Mouse (Mus musculus) MEL (cell line): ENCODE measurements at regions not wholly inside any gene's neighbourhood (a gene's known extent, or its start where the extent isn't known, plus 50 kb on each side); places are given as distances from the start of the nearest gene placed in this dataset.

ENCODE experiments used
- DNase-seq: peaks from one replicate; pipeline ENCODE4 v3.0.0; 2011; ENCODE audit warnings: low read depth, low spot score
- H3K27ac ChIP-seq: 2 replicates; pipeline ENCODE4 v1.5.1; 2012; ENCODE audit warnings: low read depth, mild to moderate bottlenecking, control low read depth, low read length, moderate library complexity; ENCODE audit not compliant: control insufficient read depth
- H3K27me3 ChIP-seq, 2 experiments: fragments of 150-350 bp in 1 of 2; sonication (generic) in 1 of 2; 2 replicates each; pipeline ENCODE4 v1.6.1; 2012; ENCODE audit warnings: low read length in 2 of 2, mild to moderate bottlenecking in 2 of 2, improper control_type of control experiment in 1 of 2, moderate library complexity in 1 of 2; ENCODE audit not compliant: insufficient read depth in 2 of 2, control insufficient read depth in 1 of 2
- H3K36me3 ChIP-seq, 2 experiments: 2 replicates each; pipeline ENCODE4 v1.6.1; 2012 to 2014; ENCODE audit warnings: low read length in 2 of 2, improper control_type of control experiment in 1 of 2, inconsistent platforms in 1 of 2, mild to moderate bottlenecking in 1 of 2; ENCODE audit not compliant: insufficient read depth in 2 of 2, control insufficient read depth in 1 of 2
- H3K4me1 ChIP-seq, 2 experiments: fragments of 150-350 bp in 1 of 2; sonication (generic) in 1 of 2; 2 replicates each; pipeline ENCODE4 v1.6.1; 2012; ENCODE audit warnings: low read length in 2 of 2, improper control_type of control experiment in 1 of 2, mild to moderate bottlenecking in 1 of 2; ENCODE audit not compliant: insufficient read depth in 2 of 2, control insufficient read depth in 1 of 2
- H3K4me3 ChIP-seq, 2 experiments: fragments of 150-350 bp in 1 of 2; sonication (generic) in 1 of 2; 2 replicates each; pipeline ENCODE4 v1.5.1; 2012; ENCODE audit warnings: low read depth in 2 of 2, low read length in 2 of 2, mild to moderate bottlenecking in 2 of 2, moderate library complexity in 2 of 2, control low read depth in 1 of 2, improper control_type of control experiment in 1 of 2; ENCODE audit not compliant: control insufficient read depth in 1 of 2, insufficient read depth in 1 of 2
- H3K79me2 ChIP-seq: 2 replicates; pipeline ENCODE4 v1.6.1; 2012; ENCODE audit warnings: mild to moderate bottlenecking, low read length, moderate library complexity; ENCODE audit not compliant: control insufficient read depth, poor library complexity, insufficient read depth
- H3K9ac ChIP-seq: 2 replicates; pipeline ENCODE4 v1.6.1; 2012; ENCODE audit warnings: low read depth, mild to moderate bottlenecking, control low read depth, low read length, moderate library complexity; ENCODE audit not compliant: control insufficient read depth, poor library complexity, severe bottlenecking
- H3K9me3 ChIP-seq: fragments of 150-350 bp; sonication (generic); replicated peaks from 2 replicates; pipeline ENCODE4 v1.6.1; 2012; ENCODE audit warnings: mild to moderate bottlenecking, low read length, improper control_type of control experiment, moderate library complexity; ENCODE audit not compliant: insufficient read depth
- BHLHE40 ChIP-seq: IDR thresholded peaks from 2 replicates; pipeline ENCODE4 v1.6.1; 2012; ENCODE audit warnings: low read depth, mild to moderate bottlenecking, inconsistent platforms, low read length, improper control_type of control experiment, borderline replicate concordance
- CHD2 ChIP-seq: IDR thresholded peaks from 2 replicates; pipeline ENCODE4 v1.6.1; 2011; ENCODE audit warnings: low read length, improper control_type of control experiment
- CTCF ChIP-seq, 3 experiments: IDR thresholded peaks in 2 of 3; conservative IDR thresholded peaks in 1 of 3; 2 replicates each; pipeline ENCODE4 v1.5.1; 2011 to 2012; ENCODE audit warnings: low read length in 3 of 3, low read depth in 2 of 3, mild to moderate bottlenecking in 2 of 3, improper control_type of control experiment in 1 of 3, inconsistent platforms in 1 of 3, mixed read lengths in 1 of 3, moderate library complexity in 1 of 3; ENCODE audit not compliant: control insufficient read depth in 1 of 3, insufficient read depth in 1 of 3, poor library complexity in 1 of 3, severe bottlenecking in 1 of 3
- E2F4 ChIP-seq: IDR thresholded peaks from 2 replicates; pipeline ENCODE4 v1.6.1; 2011; ENCODE audit warnings: low read depth, low read length, improper control_type of control experiment, borderline replicate concordance
- ELF1 ChIP-seq: IDR thresholded peaks from 2 replicates; pipeline ENCODE4 v1.6.1; 2014; ENCODE audit warnings: low read depth, mild to moderate bottlenecking, inconsistent platforms, low read length, improper control_type of control experiment, moderate library complexity
- EP300 ChIP-seq, 2 experiments: IDR thresholded peaks; 2 replicates each; pipeline ENCODE4 v1.6.1; 2011; ENCODE audit warnings: improper control_type of control experiment in 2 of 2, low read length in 2 of 2, low read depth in 1 of 2, mild to moderate bottlenecking in 1 of 2
- ETS1 ChIP-seq: IDR thresholded peaks from 2 replicates; pipeline ENCODE4 v1.6.1; 2012; ENCODE audit warnings: low read depth, mild to moderate bottlenecking, inconsistent platforms, low read length, improper control_type of control experiment, moderate library complexity
- GABPA ChIP-seq: IDR thresholded peaks from 2 replicates; pipeline ENCODE4 v1.6.1; 2012; ENCODE audit warnings: low read depth, mild to moderate bottlenecking, inconsistent platforms, low read length, improper control_type of control experiment, moderate library complexity
- HCFC1 ChIP-seq: IDR thresholded peaks from 2 replicates; pipeline ENCODE4 v1.6.1; 2012; ENCODE audit warnings: low read depth, mild to moderate bottlenecking, inconsistent platforms, low read length, improper control_type of control experiment, moderate library complexity
- JUND ChIP-seq: IDR thresholded peaks from 2 replicates; pipeline ENCODE4 v1.6.1; 2011; ENCODE audit warnings: low read depth, mild to moderate bottlenecking, improper control_type of control experiment, low read length
- MAFK ChIP-seq: IDR thresholded peaks from 2 replicates; pipeline ENCODE4 v1.6.1; 2011; ENCODE audit warnings: low read depth, mild to moderate bottlenecking, low read length, improper control_type of control experiment, borderline replicate concordance
- MAZ ChIP-seq: IDR thresholded peaks from 2 replicates; pipeline ENCODE4 v1.6.1; 2012; ENCODE audit warnings: low read depth, mild to moderate bottlenecking, inconsistent platforms, low read length, improper control_type of control experiment
- MXI1 ChIP-seq: IDR thresholded peaks from 2 replicates; pipeline ENCODE4 v1.6.1; 2011; ENCODE audit warnings: mild to moderate bottlenecking, low read depth, low read length, improper control_type of control experiment
- MYB ChIP-seq: IDR thresholded peaks from 2 replicates; pipeline ENCODE4 v1.6.1; 2011; ENCODE audit warnings: mild to moderate bottlenecking, low read depth, low read length, improper control_type of control experiment
- MYC ChIP-seq: IDR thresholded peaks from 2 replicates; pipeline ENCODE4 v1.6.1; 2011; ENCODE audit warnings: low read depth, mild to moderate bottlenecking, low read length, improper control_type of control experiment, moderate library complexity
- NRF1 ChIP-seq: IDR thresholded peaks from 2 replicates; pipeline ENCODE4 v1.6.1; 2014; ENCODE audit warnings: low read depth, mild to moderate bottlenecking, inconsistent platforms, low read length, improper control_type of control experiment, moderate library complexity; ENCODE audit not compliant: poor library complexity, insufficient read depth, severe bottlenecking
- POLR2A ChIP-seq, 2 experiments: IDR thresholded peaks; 2 replicates each; pipeline ENCODE4 v1.6.1; 2011 to 2012; ENCODE audit warnings: low read length in 2 of 2, mild to moderate bottlenecking in 2 of 2, control low read depth in 1 of 2, improper control_type of control experiment in 1 of 2, low read depth in 1 of 2, moderate library complexity in 1 of 2; ENCODE audit not compliant: control insufficient read depth in 1 of 2, insufficient read depth in 1 of 2, poor library complexity in 1 of 2
- POLR2AphosphoS2 ChIP-seq: IDR thresholded peaks from 2 replicates; pipeline ENCODE4 v1.6.1; 2011; ENCODE audit warnings: low read length, improper control_type of control experiment
- POLR2AphosphoS5 ChIP-seq: IDR thresholded peaks from 2 replicates; pipeline ENCODE4 v1.6.1; 2012; ENCODE audit warnings: low read depth, borderline replicate concordance, mild to moderate bottlenecking, inconsistent platforms, low read length, moderate library complexity, mixed read lengths
- RAD21 ChIP-seq: IDR thresholded peaks from 2 replicates; pipeline ENCODE4 v1.6.1; 2011; ENCODE audit warnings: mild to moderate bottlenecking, low read depth, low read length, improper control_type of control experiment
- RCOR1 ChIP-seq: IDR thresholded peaks from 2 replicates; pipeline ENCODE4 v1.6.1; 2012; ENCODE audit warnings: low read depth, mild to moderate bottlenecking, inconsistent platforms, low read length, improper control_type of control experiment
- SIN3A ChIP-seq: IDR thresholded peaks from 2 replicates; pipeline ENCODE4 v1.6.1; 2012; ENCODE audit warnings: low read length, improper control_type of control experiment, inconsistent platforms
- SMC3 ChIP-seq: IDR thresholded peaks from 2 replicates; pipeline ENCODE4 v1.6.1; 2011; ENCODE audit warnings: low read depth, low read length, improper control_type of control experiment
- TAL1 ChIP-seq: IDR thresholded peaks from 2 replicates; pipeline ENCODE4 v1.6.1; 2012; ENCODE audit warnings: mild to moderate bottlenecking, inconsistent platforms, low read length, moderate library complexity, mixed read lengths
- TBP ChIP-seq: IDR thresholded peaks from 2 replicates; pipeline ENCODE4 v1.8.0; 2011; ENCODE audit warnings: low read depth, low read length, improper control_type of control experiment
- UBTF ChIP-seq: IDR thresholded peaks from 2 replicates; pipeline ENCODE4 v1.6.1; 2012; ENCODE audit warnings: low read depth, mild to moderate bottlenecking, inconsistent platforms, low read length, improper control_type of control experiment, moderate library complexity, borderline replicate concordance; ENCODE audit not compliant: insufficient read depth
- USF1 ChIP-seq: IDR thresholded peaks from 2 replicates; pipeline ENCODE4 v1.6.1; 2014; ENCODE audit warnings: low read depth, mild to moderate bottlenecking, inconsistent platforms, low read length, improper control_type of control experiment, moderate library complexity
- USF2 ChIP-seq, 2 experiments: IDR thresholded peaks; 2 replicates each; pipeline ENCODE4 v1.6.1; 2011 to 2012; ENCODE audit warnings: improper control_type of control experiment in 2 of 2, low read length in 2 of 2, borderline replicate concordance in 1 of 2, inconsistent platforms in 1 of 2, low read depth in 1 of 2, mild to moderate bottlenecking in 1 of 2; ENCODE audit not compliant: insufficient read depth in 1 of 2
- ZC3H11A ChIP-seq: IDR thresholded peaks from 2 replicates; pipeline ENCODE4 v1.6.1; 2012; ENCODE audit warnings: low read depth, mild to moderate bottlenecking, inconsistent platforms, low read length, improper control_type of control experiment
- ZMIZ1 ChIP-seq: IDR thresholded peaks from 2 replicates; pipeline ENCODE4 v1.6.1; 2012; ENCODE audit warnings: low read depth, mild to moderate bottlenecking, inconsistent platforms, low read length, improper control_type of control experiment, moderate library complexity

GRCm38 (mm10) chr2:137271575-137272180 is 155.2 kb upstream of the Jag1 start:
- Histone ChIP-seq H3K4me1 (no peaks in the 10 kb centered on the region), H3K79me2 (no peaks in the 10 kb centered on the region), H3K27ac (no peak overlapping the region), H3K36me3 (no peaks in the 10 kb centered on the region), H3K9me3 (no peaks in the 10 kb centered on the region), H3K27me3 (no peaks in the 10 kb centered on the region), H3K9ac (no peak overlapping the region), H3K4me3 (no peak overlapping the region)
- TF ChIP-seq POLR2A (IDR thresholded peaks at IDR 0.05; ENCODE audit: control insufficient read depth in 1 of 2, insufficient read depth in 1 of 2, low read depth in 1 of 2, low read length in 2 of 2, poor library complexity in 1 of 2) (no peak), POLR2AphosphoS2 (no peak), MYC (no peak), CTCF (IDR thresholded peaks at IDR 0.05 in 2 of 3, conservative IDR thresholded peaks at IDR 0.05 in 1 of 3; ENCODE audit: control insufficient read depth in 1 of 3, insufficient read depth in 1 of 3, low read depth in 2 of 3, low read length in 3 of 3, poor library complexity in 1 of 3, severe bottlenecking in 1 of 3) (no peak), BHLHE40 (no peak), ETS1 (no peak), POLR2AphosphoS5 (no peak), MAFK (no peak), RAD21 (no peak), ELF1 (no peak), NRF1 (no peak), TBP (no peak), JUND (no peak), MAZ (no peak), USF1 (no peak), UBTF (no peak), RCOR1 (no peak), MYB (no peak), MXI1 (no peak)
- no peak for DNase-seq

- Histone ChIP-seq H3K4me3 (no peak overlapping the region), H3K4me1 (no peaks in the 10 kb centered on the region), H3K9me3 (no peaks in the 10 kb centered on the region), H3K27ac (no peak overlapping the region), H3K9ac (no peak overlapping the region), H3K36me3 (no peaks in the 10 kb centered on the region), H3K79me2 (no peaks in the 10 kb centered on the region), H3K27me3 (no peaks in the 10 kb centered on the region)
- TF ChIP-seq SIN3A, result no peak
- TF ChIP-seq SMC3, result no peak
- no peak for TF ChIP-seq ZMIZ1
- no peak for TF ChIP-seq GABPA
- no peak for TF ChIP-seq EP300 (IDR thresholded peaks at IDR 0.05; ENCODE audit: low read depth in 1 of 2, low read length in 2 of 2)
- TF ChIP-seq CHD2, result no peak
- TF ChIP-seq HCFC1, result no peak
- no peak for TF ChIP-seq E2F4
- no peak for TF ChIP-seq NRF1
- no peak for TF ChIP-seq ZC3H11A
- TF ChIP-seq UBTF, result no peak
- TF ChIP-seq TAL1, result no peak
- no peak for TF ChIP-seq ETS1
- TF ChIP-seq TBP, result no peak
- no peak for TF ChIP-seq USF2 (IDR thresholded peaks at IDR 0.05; ENCODE audit: borderline replicate concordance in 1 of 2, insufficient read depth in 1 of 2, low read depth in 1 of 2, low read length in 2 of 2)
- DNase-seq, result no peak
Measured at GRCm38 (mm10) chr2:137262911-137263310, 146.5 kb upstream of the Jag1 start.
